Mouse (Mus musculus) heart, embryonic 10.5 days (tissue): ENCODE measurements around the gene D130043K22Rik. TPM values are rescaled to one million over a fixed set of nuclear protein-coding genes. Genes with fewer than 3 reads are reported as not detected.
A peak's percentile ranks its signal among the peaks of the same experiment; 100 is the strongest.
"Not testable (repeated sequence)": the region's sequence is repeated elsewhere in the genome, so short reads cannot be mapped to it uniquely, and the experiment has no call there.

ENCODE experiments used
- DNase-seq: peaks from one replicate; pipeline ENCODE4 v3.0.0-alpha.2; 2017; ENCODE audit warnings: low spot score
- H3K27ac ChIP-seq: fragments of 300-500 bp; sonication (generic); 2 replicates; pipeline ENCODE4 v1.5.1; 2016; ENCODE audit warnings: mild to moderate bottlenecking
- H3K27me3 ChIP-seq: fragments of 300-500 bp; sonication (generic); 2 replicates; pipeline ENCODE4 v1.6.1; 2016; ENCODE audit warnings: mild to moderate bottlenecking; ENCODE audit not compliant: poor library complexity, insufficient read depth, severe bottlenecking
- H3K36me3 ChIP-seq: fragments of 300-500 bp; sonication (generic); 2 replicates; pipeline ENCODE4 v1.6.1; 2016; ENCODE audit warnings: mild to moderate bottlenecking, moderate library complexity
- H3K4me1 ChIP-seq: fragments of 300-500 bp; sonication (generic); 2 replicates; pipeline ENCODE4 v1.6.1; 2016; ENCODE audit warnings: mild to moderate bottlenecking
- H3K4me3 ChIP-seq: fragments of 300-500 bp; sonication (generic); 2 replicates; pipeline ENCODE4 v1.5.1; 2016; ENCODE audit warnings: mild to moderate bottlenecking, moderate library complexity
- H3K9me3 ChIP-seq: fragments of 300-500 bp; sonication (generic); 2 replicates; pipeline ENCODE4 v1.6.1; 2016; ENCODE audit warnings: mild to moderate bottlenecking, moderate library complexity
- WGBS: fragments of 180-500 bp; shearing (Covaris S2); methylation state at CpG from one replicate; pipeline ENCODE4 v1.1.7; 2016; 5-methylcytosine and 5-hydroxymethylcytosine counted together
- polyA plus RNA-seq: library from polyadenylated mRNA; unstranded; fragments of >200 nt; fragmentation: Nextera tagmentation; extraction: Ambion mirVana; gene quantifications from 2 replicates; pipeline ENCODE4 v1.2.1, GENCODE M21; 2016

D130043K22Rik gene
- polyA plus RNA-seq, 1 experiment from 2014 or later = 0.14 TPM

DNA sequence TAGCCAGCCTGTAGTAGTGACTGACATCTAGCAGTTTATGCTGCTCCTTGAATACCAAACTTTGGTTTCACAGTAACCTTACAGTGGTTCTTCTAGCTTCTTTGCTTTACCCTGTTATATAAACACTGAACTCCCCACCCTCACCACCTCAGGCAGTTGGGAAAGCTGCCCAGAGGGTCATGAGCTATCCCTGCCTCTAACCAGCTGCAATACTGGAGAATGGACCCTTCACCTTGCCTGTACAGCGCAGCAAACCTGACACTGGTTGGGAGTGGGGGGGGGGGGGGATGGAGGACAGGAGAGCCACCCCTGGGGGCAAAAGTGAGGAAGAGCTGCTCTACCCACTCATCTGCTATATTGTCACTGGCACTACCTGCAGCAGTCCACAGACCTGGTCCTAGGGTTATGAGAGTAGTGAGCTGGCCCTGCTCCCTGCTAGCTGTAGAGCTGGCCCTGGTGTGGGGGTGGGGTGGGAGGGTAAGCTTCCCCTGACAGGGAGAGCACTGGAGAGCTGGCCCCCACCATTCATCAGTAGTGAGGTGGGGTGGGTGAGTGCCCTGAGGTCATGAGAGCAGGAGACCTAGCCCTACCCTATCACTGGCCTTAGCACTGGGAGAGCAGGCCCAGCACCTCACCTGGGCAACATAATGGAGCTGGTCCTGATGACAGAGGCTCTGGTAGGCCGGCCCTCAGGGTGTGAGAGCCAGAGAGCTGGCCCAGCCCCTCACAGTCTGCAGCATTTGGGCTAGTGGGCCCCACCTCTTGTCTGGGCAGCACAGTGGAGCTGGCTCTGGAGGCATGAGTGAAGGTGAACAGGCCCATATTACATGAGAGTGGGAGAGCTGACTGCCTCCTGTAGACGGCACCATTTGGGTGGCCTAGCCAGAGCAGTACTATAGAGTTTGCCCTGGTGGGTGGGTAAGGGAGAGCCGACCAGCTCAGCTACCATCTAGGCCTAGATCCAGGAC, 28.5 kb upstream of the D130043K22Rik start:
- H3K4me1 ChIP-seq = 0 out of 2 replicates have a peak, but pooled peaks cover 6% of the 10 kb centered on the region
- 58% methylated on average over 4 of the region's 4 CpGs for WGBS
- no peaks in the 10 kb centered on the region for H3K27me3 ChIP-seq
- H3K4me3 ChIP-seq = no peak overlapping the region
- no peaks in the 10 kb centered on the region for H3K9me3 ChIP-seq
- DNase-seq = no peak
- H3K36me3 ChIP-seq = peaks cover 60% of the 10 kb centered on the region
- 0 out of 2 replicates have a peak overlapping the region, but pooled peaks have one; percentile 12 for H3K27ac ChIP-seq

DNA sequence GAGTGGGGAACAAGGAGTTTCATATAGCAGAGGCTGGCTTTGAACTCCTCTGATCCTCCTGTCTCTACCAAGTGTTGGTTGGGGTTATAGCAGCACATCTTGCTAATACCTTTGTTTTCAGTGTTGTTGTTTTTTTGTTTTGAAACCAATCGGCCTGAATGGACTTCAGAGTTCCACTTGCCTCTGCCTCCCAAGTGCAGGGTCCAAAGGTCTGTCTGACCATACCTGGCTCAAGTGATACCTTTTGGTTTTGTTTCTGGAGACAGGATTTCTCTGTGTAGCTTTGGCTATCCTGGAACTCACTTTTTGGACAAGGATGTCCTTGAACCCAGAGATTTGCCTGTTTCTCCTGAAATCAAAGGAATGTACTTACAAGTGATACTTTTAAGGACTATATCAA, 25.0 kb upstream of the D130043K22Rik start:
- Histone ChIP-seq H3K9me3 (no peaks in the 10 kb centered on the region), H3K36me3 (peaks cover 29% of the 10 kb centered on the region), H3K4me1 (0 out of 2 replicates have a peak, but pooled peaks cover 6% of the 10 kb centered on the region), H3K27ac (no peak overlapping the region), H3K27me3 (no peaks in the 10 kb centered on the region), H3K4me3 (no peak overlapping the region)
- WGBS = 77% methylated on average over 1 of the region's 1 CpGs
- no peak for DNase-seq

DNA sequence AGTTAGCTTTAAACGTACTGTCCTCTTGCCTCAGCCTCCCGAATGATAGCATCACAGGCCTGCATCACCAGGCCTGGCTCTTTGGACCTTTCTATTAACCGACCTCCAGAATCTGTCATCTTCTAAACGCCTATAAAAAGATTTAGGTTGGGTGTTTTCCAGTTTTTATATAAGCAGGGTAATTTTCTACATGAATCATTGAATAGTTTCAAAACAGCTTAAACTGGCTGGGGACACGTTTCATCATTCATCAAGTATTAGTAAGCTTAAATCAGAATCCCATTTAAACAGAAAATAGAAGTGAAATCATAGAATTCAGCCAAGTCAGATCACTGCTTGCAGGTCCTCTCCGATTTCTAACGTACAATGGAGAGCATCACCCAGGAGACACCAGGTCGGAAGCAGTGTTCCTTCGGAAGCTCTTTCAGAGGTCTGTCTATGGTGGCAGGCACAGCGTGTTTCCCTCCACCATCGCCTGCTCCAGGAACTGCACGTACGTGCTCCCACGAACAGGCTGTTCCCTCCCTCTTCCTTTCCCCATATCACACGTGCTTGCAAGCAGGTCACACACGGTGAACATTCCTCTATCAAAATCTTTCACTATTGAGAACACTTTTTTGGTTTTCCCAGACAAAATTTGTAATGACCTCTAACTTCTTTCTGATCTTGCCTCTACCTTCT, 22.1 kb upstream of the D130043K22Rik start:
- WGBS = 84% methylated on average over 16 of the region's 16 CpGs

DNA sequence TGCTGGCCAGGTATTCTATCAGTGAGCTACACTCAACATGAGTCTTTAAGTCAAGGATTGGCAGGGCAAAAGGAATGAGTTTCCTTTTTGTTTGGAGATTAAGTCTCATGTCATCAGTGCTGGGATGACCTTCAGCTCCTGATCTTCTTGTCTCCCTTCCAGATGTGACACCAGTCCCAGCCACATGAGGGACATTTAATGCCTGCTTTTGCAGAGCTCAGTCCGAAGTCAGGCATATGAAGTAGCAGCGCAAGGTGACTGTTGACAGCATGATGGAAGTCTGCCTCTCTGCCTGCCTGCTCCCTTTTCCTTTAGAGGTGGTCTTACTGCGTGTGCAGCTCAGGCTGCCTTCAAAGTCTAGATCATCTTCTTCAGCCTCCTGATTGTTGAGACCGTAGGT, 20.3 kb upstream of the D130043K22Rik start:
- no peak overlapping the region for H3K4me3 ChIP-seq
- H3K27me3 ChIP-seq = no peaks in the 10 kb centered on the region
- no peak for DNase-seq
- H3K4me1 ChIP-seq = peaks cover 16% of the 10 kb centered on the region; the same call in 1 of the 2 replicates
- H3K27ac ChIP-seq = no peak overlapping the region
- H3K36me3 ChIP-seq = peaks cover 5% of the 10 kb centered on the region; the same call in 1 of the 2 replicates
- H3K9me3 ChIP-seq = no peaks in the 10 kb centered on the region
- 62% methylated on average over 4 of the region's 4 CpGs for WGBS

More for the DNA sequence above, 22.1 kb upstream of the D130043K22Rik start:
- no peak overlapping the region for H3K27ac ChIP-seq
- H3K4me1 ChIP-seq = peaks cover 16% of the 10 kb centered on the region; the same call in 1 of the 2 replicates
- H3K4me3 ChIP-seq = no peak overlapping the region
- no peak for DNase-seq
- no peaks in the 10 kb centered on the region for H3K9me3 ChIP-seq
- peaks cover 19% of the 10 kb centered on the region for H3K36me3 ChIP-seq
- no peaks in the 10 kb centered on the region for H3K27me3 ChIP-seq

DNA sequence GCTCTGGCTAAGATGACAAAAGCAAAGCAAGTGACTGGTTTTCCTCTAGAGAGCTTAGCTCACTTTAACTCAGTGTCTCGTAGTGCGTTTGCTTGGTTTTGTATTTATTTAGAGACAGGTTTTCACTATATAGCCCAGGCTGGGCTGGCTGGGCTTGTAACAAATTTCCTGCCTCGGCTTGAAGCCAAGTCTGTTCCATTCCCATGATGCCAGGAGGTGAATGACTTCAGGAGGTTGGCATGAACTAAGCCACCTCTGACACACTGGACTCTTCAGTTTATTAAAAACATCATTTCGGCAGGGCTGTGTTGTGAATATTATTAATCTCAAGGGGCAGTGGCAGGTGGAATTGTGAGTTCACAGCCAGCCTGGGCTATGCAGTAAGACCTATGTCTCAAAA, 19.3 kb upstream of the D130043K22Rik start:
- Histone ChIP-seq H3K4me3 (no peak overlapping the region), H3K9me3 (no peaks in the 10 kb centered on the region), H3K27ac (0 out of 2 replicates have a peak overlapping the region, but pooled peaks have one; percentile 8), H3K4me1 (peaks cover 16% of the 10 kb centered on the region; the same call in 1 of the 2 replicates), H3K36me3 (no peaks in the 10 kb centered on the region), H3K27me3 (no peaks in the 10 kb centered on the region)
- DNase-seq = no peak
- WGBS = 86% methylated on average over 4 of the region's 4 CpGs

DNA sequence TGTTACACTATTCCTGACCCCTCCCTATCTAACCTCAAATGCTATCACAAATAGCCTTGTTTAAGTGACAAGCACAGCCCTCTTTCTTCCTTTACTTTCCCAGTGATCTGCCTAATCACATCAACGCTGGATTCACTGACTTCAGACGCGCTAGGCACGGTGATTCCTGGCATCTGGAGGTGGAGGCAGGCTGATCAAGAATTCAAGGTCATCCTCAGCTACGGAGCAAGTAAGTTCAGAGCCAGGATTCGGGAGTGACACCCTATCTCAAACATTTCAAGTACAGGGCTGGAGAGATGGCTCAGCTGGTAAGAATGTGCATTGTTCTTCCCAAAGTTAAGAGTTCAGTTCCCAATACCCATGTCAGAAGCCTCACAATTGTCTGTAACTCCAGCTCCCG, 18.8 kb upstream of the D130043K22Rik start:
- Histone ChIP-seq H3K27ac (no peak overlapping the region; the same call in 1 of the 2 replicates), H3K9me3 (no peaks in the 10 kb centered on the region), H3K4me3 (no peak overlapping the region), H3K36me3 (no peaks in the 10 kb centered on the region), H3K4me1 (peaks cover 16% of the 10 kb centered on the region; the same call in 1 of the 2 replicates), H3K27me3 (no peaks in the 10 kb centered on the region)
- 54% methylated on average over 7 of the region's 7 CpGs for WGBS
- DNase-seq = peak; percentile 74

DNA sequence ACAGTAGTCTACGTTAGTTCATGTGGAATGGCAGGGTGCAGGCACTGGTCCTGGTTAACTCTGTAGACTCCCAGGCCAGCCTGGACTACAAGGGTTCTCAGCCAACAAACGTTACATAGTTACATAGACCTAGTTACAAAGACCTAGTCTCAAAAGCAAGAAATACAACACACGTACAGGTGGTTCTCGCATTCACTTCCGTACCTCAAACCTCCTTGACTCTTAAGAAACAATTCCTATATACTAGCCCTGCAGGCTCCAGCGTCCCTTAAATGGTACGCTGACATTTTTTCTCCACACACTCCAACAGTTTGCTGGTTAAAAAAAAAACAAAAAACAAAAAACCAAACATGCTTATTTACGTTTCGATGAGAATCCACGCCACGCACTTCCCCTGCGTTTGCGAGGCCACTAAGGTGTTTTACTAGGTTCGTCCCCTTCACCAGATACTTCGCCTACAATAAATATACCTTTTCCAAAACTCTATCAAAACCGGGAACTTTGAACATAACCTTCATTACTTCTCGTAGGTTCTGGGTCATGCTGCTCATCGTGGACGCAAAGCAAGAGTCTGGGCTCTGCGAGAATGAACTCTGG, 14.1 kb upstream of the D130043K22Rik start:
- Histone ChIP-seq H3K27me3 (no peaks in the 10 kb centered on the region), H3K27ac (peak overlapping the region; percentile 97), H3K36me3 (peaks cover 3% of the 10 kb centered on the region), H3K4me1 (peaks cover 33% of the 10 kb centered on the region), H3K9me3 (no peaks in the 10 kb centered on the region), H3K4me3 (peak overlapping the region; percentile 98)
- DNase-seq = no peak
- 4% methylated on average over 20 of the region's 20 CpGs for WGBS

DNA sequence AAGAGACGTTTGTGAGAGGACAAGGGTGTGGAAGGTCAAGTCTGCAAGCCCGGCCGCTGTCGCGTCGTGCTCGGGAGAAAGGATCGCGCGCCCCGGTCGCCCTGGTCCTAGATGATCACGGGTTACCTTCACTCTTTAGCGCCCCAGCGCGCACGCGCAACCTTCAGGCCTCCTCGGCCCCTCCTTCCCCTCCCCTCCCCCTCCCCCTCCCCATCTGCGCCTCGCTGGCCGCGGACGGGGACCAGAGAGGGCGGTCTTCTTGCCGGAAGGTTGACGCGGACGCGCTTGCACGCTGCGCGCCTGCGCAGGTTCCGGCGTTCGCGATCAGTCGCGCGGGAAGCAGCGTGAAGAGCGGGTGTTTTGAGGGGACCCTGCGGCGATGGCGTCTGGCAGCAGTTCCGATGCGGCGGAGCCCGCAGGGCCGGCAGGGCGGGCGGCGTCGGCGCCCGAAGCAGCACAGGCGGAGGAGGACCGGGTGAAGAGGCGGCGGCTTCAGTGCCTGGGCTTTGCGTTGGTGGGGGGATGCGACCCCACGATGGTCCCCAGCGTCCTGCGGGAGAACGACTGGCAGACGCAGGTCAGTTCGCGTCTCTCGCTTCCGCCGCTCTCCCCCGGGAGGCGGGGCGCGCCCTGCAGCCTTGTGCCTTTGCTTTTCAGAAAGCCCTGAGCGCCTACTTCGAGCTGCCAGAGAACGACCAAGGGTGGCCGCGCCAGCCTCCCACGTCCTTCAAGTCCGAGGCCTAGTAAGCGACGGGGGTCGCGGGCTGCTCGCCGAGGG, 13.4 kb upstream of the D130043K22Rik start, which contains the start of the genes Acot13 and Tdp2:
TSS of gene Acot13 (minus strand) at position 188 of the 778 bp plus-strand sequence.
TSS of gene Tdp2 (plus strand) at position 327 of the 778 bp plus-strand sequence.
- no peaks in the 10 kb centered on the region for H3K27me3 ChIP-seq
- H3K4me1 ChIP-seq = peaks cover 26% of the 10 kb centered on the region
- H3K9me3 ChIP-seq = no peaks in the 10 kb centered on the region
- under 1% methylated on average over 88 of the region's 90 CpGs for WGBS
- H3K36me3 ChIP-seq = peaks cover 5% of the 10 kb centered on the region
- peak within 1 kb of the TSS; percentile 98 for H3K4me3 ChIP-seq
- DNase-seq = peak; percentile 99
- H3K27ac ChIP-seq = peak within 1 kb of the TSS; percentile 97

DNA sequence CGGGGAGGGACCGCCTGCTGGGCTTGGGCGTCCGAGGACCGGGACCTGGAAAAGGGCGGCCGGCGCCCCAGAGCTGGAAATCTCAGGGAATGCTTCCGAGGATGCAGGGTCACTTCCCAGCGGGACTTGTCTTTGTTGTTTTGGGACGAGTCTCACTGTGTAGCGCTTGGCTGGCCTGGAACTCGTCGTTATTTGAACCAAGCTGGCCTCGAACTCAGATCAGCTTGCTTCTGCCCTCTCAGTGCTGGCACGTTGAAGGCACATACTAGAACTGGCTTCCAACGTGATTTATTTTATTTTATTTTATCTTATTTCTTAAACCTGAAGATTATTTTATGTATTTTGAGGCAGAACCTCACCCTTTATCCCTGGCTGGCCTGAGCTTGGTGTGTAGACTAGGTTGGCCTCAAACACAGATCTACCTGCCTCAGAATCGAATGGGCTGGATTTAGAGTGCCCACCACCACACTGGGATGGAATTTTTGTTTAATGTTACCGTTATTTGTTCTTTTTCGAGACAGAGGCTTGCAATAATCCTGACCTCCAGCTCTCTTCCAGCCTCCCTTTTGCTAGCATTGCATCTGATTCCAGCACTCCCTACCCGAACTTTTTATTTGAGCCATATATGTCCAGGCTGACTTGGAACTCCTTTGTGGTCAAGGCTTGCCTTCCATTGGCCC, 12.7 kb upstream of the D130043K22Rik start:
- Histone ChIP-seq H3K9me3 (no peaks in the 10 kb centered on the region), H3K27ac (peak overlapping the region; percentile 97), H3K4me3 (peak overlapping the region; percentile 98), H3K27me3 (no peaks in the 10 kb centered on the region), H3K36me3 (peaks cover 8% of the 10 kb centered on the region), H3K4me1 (peaks cover 19% of the 10 kb centered on the region)
- no peak for DNase-seq
- 5% methylated on average over 21 of the region's 21 CpGs for WGBS

DNA sequence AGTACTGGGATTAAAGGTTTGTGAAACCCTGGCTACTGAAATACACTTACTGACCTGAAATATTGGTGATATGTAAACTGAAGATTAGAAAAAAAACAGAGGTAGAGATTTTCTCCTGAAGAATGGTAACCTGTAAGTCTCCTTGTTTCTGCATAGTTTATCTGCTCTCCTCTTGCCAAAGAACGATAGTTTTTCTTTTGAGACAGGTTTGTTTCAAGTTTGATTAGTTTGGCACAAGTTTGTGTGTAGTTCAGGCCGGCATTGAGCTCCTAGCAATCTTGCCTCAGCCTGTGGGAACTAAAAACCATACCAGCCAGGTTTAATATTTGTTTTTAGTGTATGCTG, 12.2 kb upstream of the D130043K22Rik start:
- Histone ChIP-seq H3K9me3 (no peaks in the 10 kb centered on the region), H3K27ac (peak overlapping the region; percentile 97), H3K4me3 (peak overlapping the region; percentile 98), H3K27me3 (no peaks in the 10 kb centered on the region), H3K4me1 (peaks cover 18% of the 10 kb centered on the region), H3K36me3 (peaks cover 10% of the 10 kb centered on the region)
- DNase-seq = no peak
- 53% methylated on average over 2 of the region's 2 CpGs for WGBS

DNA sequence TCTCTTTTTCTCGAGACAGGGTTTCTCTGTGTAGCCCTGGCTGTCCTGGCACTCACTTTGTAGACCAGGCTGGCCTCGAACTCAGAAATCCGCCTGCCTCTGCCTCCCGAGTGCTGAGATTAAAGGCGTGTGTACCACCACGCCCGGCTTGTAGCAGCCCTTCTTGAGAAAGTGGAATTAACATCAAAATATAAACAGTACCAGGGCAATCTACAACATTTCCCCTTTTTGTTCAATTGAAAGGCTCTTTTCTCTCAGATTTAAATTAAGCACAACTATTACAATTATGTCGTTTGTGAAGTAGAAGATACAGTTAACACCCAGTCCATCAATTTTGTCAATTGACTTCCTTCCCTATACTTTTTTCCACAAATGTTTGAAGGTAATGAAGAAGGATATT, 7.2 kb upstream of the D130043K22Rik start:
- H3K9me3 ChIP-seq, H3K27ac ChIP-seq, H3K4me3 ChIP-seq, H3K27me3 ChIP-seq, H3K4me1 ChIP-seq, DNase-seq: not testable (repeated sequence)
- 91% methylated on average over 8 of the region's 8 CpGs for WGBS
- H3K36me3 ChIP-seq = peaks cover 40% of the 10 kb centered on the region
